Mouse (Mus musculus) c-Kit-positive CD71-negative TER-119-negative erythroid progenitor cells, embryonic 14.5 days (primary cell): ENCODE results near the gene Cfap221.

ENCODE experiments used
- DNase-seq: peaks from one replicate; pipeline ENCODE4 v3.0.0-alpha.2; 2013; ENCODE audit warnings: low read depth

Gene Cfap221

DNA sequence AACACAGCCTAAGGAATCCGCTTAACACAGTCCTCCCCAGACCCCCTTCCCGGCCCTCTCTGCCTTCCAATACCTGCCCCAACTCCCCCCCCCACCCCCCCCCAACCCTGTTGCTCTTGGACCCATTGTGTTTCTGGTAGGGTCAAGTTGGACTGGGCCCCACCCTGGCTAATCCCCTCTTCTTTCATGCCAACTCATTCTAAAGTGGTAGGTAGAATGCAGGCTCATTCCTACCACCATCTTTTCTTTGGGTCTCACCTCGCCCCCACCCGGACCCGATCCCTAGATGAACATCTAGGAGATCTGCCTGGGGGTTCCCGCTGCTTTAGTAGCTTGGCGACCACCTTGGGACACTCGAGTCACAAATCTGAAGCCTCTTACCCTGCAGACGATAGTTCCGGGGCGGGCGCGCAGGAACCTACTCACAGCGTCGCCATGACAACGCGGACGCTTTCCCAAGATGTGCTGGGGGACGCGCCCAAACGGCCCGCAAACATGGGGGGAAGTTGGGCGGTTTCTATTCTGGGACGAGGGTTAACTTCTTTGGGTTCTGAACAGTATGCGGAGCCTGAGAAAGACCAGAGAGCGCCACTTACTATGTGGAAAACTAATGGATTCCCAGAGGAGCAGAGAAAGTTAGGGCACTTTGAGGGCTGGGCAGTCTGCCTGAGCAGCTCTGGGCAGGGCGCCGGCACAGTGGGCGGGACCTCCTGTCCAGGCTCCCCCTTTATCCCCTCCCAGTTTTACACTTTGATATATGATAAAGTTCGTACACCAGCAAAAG is at the start of gene Cfap221:
Gene Cfap221 (minus strand): TSS at position 437 of the 784 bp plus-strand sequence.
- DNase-seq, result peak; percentile 77

DNA sequence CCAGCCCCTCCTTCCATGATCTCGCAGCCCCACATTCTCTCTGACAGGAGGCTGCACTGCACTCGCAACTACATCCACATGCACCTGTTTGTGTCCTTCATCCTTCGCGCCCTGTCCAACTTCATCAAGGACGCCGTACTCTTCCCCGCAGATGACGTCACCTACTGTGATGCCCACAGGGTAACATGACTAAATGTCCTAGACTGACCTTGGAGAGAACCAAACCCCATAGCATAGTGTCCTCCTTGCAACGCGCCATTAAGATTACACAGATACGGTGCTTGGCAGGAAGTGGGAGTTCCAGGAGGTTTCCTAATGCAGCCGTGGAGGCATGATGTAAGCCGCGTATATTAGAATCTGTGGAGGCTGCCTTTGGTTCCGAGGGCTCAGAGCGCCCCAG is 47.5 kb upstream of the Cfap221 start:
- no peak for DNase-seq

DNA sequence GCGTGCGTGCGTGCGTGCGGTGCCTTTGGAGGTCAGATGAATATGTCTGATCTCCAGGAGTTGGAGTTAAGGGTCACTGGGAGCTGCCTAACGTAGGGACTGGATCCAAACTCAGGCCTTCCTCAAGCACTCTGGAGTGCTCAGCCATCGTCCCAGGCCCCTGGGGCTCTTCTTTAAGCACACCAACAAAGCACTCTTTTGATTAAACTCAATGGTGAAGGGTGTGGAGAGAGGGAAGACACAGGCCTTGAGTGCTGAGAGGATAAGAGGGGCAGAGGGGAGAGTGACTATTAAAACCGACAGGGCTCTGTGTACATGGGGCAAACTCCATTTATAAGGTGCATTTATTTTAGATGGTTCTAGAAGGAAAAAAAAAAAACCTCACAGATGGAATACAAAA is 45.4 kb upstream of the Cfap221 start:
- DNase-seq, result no peak

DNA sequence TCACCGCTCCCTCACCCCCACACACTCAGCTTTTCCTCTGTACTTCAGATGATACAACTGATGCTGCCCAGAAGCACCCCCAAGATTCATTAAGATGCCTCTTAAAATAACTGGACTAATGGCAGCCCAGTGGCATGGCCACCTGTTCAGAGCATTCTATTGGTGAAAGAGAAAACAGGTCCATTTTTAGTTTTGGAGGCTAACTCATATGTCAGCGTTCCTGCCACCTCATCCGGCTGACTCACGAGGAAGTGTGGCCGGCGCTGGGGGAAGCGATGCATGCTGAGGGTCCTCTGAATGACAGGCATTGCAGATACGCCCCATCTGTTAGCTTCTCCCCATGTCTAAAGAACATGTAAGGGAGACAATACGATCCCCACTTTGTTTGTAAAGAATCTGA is 41.6 kb upstream of the Cfap221 start:
- no peak for DNase-seq

DNA sequence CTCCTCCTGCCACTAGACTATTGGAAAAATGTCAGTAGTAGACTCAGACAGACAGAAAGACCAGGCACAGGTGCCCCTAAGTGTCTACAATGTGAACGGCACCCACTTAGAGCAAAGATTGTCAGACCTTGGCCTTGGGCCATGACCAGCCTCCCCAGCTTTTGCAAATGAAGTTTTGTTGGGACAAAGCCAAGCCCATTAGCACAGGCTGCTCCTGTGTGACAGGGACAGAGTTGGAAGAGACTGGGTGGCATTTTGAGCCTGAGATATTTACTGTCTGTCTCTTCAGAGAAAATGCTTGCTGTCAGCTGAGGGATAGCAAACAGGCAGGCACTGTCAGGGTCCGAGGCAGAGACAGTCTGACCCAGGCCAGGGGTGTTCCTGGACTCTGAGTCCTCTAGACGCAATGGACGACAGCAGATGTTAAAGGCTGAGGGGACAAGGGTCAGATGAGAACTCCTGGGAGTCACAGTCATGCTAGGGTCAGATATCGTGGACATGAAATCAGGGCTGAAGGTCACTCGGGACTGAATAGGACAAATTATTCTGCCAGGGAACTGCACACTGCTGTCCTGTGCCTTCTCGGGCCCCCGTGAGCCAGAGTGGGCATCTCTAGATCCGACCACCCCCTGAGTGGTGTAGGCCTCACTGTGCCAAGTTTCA is 40.1 kb upstream of the Cfap221 start:
- DNase-seq, result no peak

DNA sequence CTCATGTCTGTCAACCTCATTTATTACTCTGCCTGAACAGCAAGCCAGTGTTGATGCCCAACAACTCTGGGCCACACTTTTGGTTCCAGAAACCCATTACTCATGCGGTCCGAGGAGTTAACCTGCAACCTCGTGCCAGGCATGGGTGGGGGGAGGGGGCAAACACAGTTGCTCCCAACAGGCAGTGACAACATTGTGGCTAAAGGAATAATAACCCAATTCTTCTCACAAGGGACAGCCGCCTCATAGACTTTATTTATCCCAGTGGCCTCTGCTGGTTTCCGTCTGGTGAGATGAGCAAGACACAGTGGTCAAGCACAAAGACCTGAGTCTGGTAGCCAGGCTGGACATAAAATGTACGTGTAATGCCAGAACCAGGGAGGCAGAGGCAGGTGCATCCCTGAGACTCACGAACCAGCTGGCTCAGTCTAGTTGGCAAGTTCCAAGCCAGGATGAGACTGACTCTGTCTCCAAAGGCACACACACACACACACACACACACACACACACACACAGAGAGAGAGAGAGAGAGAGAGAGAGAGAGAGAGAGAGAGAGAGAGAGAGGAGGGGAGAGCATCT is 38.5 kb upstream of the Cfap221 start:
- DNase-seq, result no peak

DNA sequence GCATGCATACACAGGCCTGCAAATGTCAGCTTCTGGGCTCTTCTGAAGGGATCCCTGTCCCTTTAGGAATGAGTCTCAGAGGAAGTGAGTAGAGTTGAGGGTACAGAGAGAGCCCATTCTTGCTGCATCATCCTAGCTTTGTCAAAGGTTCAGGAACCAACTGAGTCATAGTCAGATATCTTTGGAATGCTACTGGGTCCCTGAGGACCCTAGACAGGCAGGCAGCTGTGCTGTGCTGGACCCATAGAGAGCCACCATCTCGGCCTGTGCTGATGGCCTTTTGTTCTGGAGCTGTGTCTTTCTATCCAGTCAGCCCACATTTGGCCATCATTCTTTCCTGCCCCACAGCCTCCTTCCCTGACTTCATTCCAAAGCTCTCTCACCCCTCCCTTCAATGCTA is 37.8 kb upstream of the Cfap221 start:
- no peak for DNase-seq

DNA sequence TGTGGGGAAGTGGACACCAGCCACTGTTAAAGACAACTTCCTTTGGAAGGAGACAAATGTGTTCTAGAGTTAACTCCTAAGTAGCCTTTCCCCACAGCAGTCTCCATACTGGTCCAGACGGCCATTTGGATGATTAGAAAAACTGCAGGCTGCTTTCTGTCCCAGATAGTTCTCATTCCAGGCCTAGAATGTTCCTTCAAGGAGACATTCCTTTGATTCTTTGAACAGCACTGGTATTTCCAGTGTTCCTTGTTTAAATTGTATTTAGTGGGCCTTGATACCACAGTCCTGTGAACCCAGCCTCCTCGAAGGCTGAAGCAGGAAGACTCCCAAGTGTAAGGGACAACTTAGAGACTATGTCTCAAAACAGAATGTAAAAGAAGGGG is 36.4 kb upstream of the Cfap221 start:
- no peak for DNase-seq

DNA sequence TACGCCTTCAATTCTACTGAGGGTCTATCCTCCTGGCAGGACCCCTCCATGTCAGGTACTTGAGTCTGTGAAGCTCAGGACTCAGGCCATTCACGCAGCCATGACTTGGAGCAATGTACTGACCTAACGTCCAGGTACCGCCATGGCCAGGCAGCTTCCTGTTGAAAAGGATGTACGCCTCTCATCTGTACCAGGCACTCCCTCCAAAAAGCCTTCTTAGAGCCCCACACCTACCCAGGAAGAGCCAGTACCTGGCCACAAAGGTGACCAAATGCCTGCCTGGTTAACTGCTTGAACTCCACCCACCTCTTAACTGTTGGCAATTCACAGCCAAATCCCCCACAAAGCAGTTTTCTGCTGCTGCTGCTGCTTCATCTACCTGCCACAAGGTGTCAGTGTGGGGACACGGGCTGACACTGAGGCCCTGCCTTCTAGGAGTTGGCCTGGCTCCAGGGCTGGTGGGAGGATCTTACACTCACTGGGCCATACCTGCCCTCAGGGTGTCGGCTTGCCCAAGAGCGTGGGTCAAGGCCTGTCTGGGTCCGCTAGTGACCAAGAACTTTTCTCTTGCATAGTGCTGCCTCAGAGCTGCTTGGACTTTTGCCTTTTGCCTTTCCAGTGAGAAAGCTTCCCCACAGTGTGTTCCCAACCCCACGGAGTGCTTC is 35.9 kb upstream of the Cfap221 start:
- DNase-seq, result peak; percentile 61

DNA sequence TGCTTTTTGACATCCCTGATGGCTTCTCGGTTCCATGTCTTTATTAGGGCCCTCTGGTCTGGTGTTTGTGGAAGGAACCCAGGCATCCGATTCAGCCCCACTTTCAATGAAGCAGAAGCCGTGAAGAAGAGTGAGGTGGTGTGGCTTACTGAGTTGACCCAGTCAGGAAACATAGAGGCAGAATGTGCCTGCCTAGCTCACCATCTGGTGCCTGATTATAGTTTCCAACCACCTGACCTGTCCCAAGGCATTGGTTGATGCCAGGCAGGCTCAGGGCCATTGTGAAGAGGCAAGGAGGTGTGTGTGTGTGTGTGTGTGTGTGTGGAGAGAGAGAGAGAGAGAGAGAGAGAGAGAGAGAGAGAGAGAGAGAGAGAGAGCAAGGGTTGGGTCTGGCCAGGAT is 33.4 kb upstream of the Cfap221 start:
- no peak for DNase-seq

DNA sequence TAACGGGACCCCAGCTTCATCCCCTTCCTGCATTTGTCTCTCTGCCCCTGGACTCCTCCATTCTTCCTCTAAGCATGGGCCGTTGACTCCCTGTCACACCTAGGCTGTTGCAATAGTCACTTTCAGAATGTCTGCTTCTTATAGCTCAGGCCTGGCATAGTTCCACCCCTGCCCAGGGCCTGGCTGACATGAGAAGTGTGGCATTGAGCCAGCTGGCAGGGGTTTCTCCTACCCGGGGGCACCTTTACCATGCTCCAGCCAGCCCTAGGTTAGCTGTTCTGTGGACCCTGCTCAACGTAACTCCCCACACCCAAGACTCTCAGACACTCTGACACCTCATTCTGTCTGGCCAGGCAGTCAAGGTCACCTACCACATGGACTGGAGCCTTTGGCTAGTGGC is 30.7 kb upstream of the Cfap221 start:
- DNase-seq, result no peak

DNA sequence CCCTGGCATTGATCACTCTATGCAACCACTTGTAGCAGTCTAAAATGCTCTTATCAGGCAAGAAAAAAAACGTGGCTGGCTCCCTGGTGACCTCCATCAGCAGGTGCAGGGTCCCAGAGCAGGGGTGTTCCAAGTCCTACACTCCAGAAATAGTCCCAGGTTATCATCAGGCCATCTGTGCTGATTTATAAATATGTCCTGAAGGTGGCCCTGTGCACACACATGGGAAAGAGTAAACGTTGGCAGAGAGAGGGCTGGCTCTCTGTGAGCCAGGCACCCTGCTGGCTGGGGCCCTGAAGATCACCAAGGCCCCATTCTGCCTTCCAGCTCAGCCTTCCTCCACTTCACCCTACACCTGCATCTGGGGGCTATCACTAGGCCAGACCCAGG is 28.0 kb upstream of the Cfap221 start:
- DNase-seq, result no peak

DNA sequence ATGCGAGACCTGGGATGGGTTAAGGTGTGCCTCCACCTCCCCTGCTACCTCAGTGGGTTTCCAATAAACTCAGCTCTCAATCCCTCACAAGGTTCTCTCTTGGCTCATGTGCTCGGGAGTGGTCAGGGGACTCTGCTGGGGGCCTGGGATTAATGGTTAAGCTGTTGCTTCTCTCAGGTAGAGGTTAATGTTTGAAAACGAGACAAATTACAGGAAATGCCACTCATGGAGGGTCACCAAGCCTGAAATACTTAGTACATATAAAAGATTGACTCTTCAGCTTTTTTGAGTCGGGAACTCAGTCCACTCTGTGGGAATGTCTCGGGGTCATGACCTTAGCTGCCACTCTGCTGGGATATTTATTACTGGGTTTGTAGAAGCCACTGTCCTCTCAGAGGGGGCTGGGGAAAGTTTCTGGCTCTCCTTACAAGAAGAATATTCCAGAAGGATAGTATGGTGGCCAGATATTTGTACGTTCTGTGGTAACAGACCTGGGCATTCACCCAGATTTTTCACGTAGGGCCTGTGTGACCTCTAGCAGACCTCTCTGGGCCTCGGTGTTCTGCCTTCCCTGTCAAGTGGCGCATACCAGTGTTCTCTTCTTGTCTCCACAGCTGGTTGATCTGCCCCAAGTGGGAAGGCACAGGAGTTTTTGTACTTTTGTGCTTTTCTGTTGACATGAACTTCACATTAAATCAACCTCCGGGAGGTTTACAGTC is 27.5 kb upstream of the Cfap221 start:
- no peak for DNase-seq

DNA sequence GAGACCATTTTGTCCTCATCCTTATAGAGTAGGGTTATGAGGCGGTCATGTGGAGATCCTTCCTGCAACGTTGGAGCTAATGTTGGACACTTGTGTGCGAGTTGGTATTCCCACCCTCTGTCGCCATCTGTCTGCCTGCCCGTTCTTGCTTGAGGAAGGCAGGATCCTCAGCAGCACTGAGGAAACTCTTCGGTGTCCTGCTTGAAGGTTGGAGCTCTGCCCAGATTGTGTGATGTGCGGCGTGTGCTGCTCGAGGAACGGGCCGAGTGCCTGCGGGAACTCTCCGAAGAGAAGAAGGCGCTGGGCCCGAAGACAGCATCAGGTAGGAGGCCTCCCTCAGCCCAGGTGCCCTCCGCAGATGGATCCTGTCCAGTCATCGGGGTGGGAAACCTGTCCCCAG is 24.9 kb upstream of the Cfap221 start:
- DNase-seq, result no peak

DNA sequence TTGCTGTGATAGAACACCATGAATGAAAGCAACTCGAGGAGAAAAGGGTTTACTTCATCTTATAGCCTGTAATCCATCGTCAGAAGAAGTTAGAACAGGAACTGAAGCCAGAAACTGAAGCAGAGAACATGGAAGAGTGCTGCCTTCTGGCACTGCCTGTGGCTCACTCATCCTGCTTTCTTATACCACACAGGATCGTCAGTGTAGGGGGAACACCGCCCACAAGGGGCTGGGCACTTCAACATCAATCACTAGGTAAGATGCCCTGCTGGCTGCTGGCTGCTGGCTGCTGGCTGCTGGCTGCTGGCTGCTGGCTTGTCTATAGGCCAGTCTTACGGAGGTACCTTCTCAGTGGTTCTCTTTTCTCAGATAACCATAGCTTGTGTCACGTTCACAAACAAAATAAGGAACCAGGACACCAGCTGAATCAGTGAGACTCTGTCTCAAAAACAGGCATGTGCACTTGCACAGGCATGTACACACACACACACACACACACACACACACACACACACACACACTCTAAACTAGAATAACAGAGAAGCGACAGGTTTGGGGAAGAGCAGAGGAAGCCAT is 23.4 kb upstream of the Cfap221 start:
- no peak for DNase-seq

DNA sequence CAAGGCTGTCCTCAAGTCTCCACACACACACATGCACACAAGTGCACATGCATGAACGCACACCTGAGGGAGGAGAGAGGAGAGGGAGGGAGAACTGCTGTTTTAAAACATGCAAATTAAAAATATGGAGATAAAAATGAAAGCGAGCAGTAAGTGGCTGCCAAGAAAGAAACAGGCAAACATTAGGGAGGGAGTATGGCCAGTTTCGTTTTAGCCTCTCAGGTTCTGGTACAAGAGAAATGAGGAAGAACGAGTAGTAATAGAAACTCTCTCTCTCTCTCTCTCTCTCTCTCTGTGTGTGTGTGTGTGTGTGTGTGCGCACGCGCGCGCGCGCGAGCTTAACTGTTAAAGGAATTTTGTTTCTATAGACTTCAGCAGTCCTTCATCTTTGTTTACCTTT is 22.4 kb upstream of the Cfap221 start:
- DNase-seq, result no peak

DNA sequence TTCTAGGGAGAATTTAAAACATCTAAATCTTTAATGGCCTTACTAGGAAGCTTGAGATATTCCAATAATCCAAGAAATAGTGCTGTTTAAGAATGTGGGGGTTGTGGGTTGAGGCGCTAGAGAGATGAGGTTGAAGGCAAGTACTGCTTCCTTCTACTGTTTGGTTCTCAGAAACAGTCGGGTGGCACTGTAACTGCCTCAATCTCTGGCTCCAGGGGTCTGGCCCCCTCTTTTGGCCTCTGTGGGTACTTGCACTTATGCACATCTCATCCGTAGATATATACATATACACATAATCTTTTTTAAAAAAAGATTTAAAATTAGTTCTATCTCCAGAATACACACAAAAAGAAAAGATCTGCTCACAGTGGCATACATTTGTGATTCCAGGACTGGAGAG is 21.9 kb upstream of the Cfap221 start:
- no peak for DNase-seq

DNA sequence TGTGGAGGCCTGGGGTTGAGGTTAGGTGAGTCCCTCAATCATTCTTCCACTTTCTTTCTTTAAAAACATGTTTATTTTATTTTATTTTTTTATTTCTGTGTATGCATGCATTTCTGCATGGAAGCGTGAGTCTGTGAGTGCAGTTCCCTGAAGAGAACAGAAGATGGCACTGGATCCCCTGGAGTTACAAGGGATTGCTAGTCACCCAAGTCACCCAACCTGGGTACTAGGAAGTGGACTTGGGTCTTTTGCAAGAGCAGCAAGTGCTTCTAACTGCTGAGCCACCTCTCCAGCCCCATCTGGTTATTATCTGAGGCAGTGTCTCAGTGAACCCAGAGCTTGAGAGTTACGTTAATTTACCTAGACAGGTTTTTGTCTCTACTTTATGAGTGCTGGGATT is 19.2 kb upstream of the Cfap221 start:
- DNase-seq, result no peak

DNA sequence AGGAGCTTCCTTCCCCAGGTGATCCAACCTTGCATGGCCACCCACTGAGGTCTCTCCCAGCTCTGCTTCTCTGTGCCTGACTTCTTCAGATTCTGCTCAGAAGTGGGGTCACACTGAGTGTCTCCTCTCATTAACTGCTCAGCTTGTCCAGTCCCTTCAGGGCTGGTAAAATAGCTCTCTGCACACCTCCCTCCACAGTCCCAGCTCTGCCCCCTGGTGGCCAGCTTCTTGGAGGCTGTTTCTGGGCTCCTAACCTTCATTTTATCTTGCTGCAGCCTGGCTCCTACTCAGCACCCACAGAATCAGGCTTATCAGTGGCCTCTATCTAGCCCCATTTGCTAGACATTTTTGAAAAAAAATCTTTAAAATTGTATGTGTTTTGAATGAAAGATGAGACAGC is 16.1 kb upstream of the Cfap221 start:
- peak; percentile 50 for DNase-seq

DNA sequence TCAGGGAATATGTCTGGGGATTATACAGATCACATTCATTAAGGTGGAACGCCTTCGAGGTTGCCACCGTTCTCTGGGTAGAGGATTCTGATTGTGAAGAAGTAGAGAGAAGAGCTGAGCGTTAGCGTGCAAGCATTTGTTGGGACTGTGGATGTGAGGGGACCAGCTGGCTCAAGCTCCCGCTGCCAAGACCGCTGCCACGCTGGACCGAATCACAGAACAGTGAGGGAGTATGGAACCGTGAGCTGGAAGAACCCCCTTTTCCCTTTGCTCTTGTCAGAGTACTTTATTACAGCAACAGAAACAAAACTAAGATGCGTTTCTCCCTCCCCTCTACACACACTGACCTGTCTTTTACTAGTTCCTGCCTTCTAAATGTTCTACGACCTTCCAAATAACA is 15.6 kb upstream of the Cfap221 start:
- DNase-seq, result no peak

DNA sequence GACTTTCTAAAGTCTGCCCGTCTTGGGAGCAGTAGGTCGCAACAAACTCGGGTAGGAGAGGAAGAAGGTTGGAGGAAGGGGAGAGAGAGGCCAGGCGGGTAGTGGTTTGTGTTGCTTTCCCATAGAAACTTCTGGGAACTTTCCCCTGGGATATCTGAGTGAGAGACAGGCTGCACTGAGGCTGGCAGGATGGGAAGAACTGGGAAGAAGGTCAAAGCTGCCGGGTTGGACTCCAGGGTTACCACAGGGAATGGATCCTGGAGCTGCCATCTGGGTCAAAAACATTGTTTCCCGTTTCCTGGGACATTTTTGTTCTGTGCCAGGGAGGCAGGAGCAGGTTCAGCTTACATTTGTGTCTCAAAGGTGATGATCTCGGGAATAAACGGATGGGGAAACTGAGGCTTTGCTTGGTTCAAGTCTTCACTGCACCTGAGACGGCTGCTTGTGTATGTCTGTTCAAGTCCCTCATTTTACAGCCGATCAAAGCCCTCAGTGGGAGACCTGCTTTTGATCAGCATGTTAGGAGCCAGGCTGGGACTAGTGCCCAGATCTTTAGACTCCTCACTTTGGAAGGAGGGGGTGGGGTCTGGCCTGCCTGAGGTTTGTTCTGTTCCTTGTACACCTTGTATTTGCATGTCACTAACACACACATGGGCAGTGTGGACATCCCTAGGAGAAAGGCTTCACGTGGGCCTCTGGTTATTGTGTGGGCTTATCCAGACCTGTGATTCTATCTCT is 11.0 kb upstream of the Cfap221 start:
- no peak for DNase-seq
